ENCODE assay signal across 9 mouse cellular contexts in the genomic region with DNA sequence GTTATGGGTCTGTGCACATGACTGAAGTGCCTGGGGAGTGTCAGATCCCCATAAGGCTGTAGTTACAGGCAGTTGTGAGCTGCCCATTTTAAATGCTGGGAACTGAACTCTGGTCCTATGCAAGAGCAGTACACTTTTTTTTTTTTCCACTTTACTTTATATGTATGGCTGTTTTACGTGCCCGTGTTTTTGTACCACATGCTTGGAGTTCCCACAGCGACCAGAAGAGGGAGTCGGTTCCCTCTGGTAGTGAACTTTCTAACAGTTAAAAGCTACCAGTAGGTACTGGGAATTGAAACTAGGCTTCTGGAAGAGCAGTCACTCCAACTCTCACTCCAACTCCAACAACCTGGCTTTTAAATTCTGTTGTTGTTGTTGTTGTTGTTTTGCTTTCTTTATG. TPM values are rescaled to one million over a fixed set of nuclear protein-coding genes. Genes with fewer than 3 reads are reported as not detected.
DNase-seq lines count a peak whose midpoint lies in the region; ATAC-seq and TF ChIP-seq lines count a peak whose summit lies in the region.
"Had no signal": no experiment of that assay in that cellular context is flagged by ENCODE, and none has a peak within 500 bp of the region (broad histone marks: within the 10 kb centered on the region; RNA-seq: fewer than 3 reads in every experiment).

No protein-coding gene starts in this region.

- no peak overlapping the region for H3K9ac ChIP-seq in embryonic facial prominence, embryonic 15.5 days
- H3K9ac ChIP-seq in hindbrain, embryonic 16.5 days (ENCODE audit: low read depth, low read length): no peak overlapping the region
- peak overlapping the region; percentile 94; the same call in 1 of the 2 replicates for H3K9ac ChIP-seq in liver, embryonic 13.5 days
- H3K9ac ChIP-seq in neural tube, embryonic 13.5 days: 0 out of 2 replicates have a peak overlapping the region, but pooled peaks have one; percentile 83

- H3K4me1 ChIP-seq in embryonic facial prominence, embryonic 15.5 days: peaks cover 15% of the 10 kb centered on the region
- peaks cover 12% of the 10 kb centered on the region for H3K4me1 ChIP-seq in hindbrain, embryonic 16.5 days (ENCODE audit: control insufficient read depth, insufficient read depth, low read depth, low read length)
- H3K4me1 ChIP-seq in liver, embryonic 13.5 days (replicated peaks): peaks cover 18% of the 10 kb centered on the region
- H3K4me1 ChIP-seq in neural tube, embryonic 13.5 days (replicated peaks): peaks cover 13% of the 10 kb centered on the region

- no peaks in the 10 kb centered on the region for H3K9me3 ChIP-seq in embryonic facial prominence, embryonic 15.5 days (replicated peaks)
- no peaks in the 10 kb centered on the region for H3K9me3 ChIP-seq in hindbrain, embryonic 16.5 days (ENCODE audit: control insufficient read depth, low read length)
- H3K9me3 ChIP-seq in liver, embryonic 13.5 days (replicated peaks): no peaks in the 10 kb centered on the region
- H3K9me3 ChIP-seq in neural tube, embryonic 13.5 days: no peaks in the 10 kb centered on the region
- H3K9me3 ChIP-seq: megakaryocyte, embryonic 14.5 days had no signal

- intact Hi-C loops in gastrocnemius, adult 2 months (cut with DNase I): no loop called here
- intact Hi-C loops in gastrocnemius, postnatal 36 days (cut with DNase I): loop anchor here (2.0 kb wide), 1 partner anchor 22 kb away; no protein-coding TSS in a partner anchor

- peak; percentile 42 for DNase-seq in gastrocnemius, adult 2 months
- DNase-seq in gastrocnemius, postnatal 36 days: no peak
- DNase-seq in T-cell, adult 2 months (ENCODE audit: low spot score): peak; percentile 71
- peak; percentile 51 for DNase-seq in liver, embryonic 13.5 days
- no peak for DNase-seq in ovary, postnatal 36 days (ENCODE audit: low spot score)

- ATAC-seq in embryonic facial prominence, embryonic 15.5 days (ENCODE audit: insufficient number of reproducible peaks, low FRiP score, low TSS enrichment, low read depth): no peak
- no peak for ATAC-seq in hindbrain, embryonic 16.5 days
- ATAC-seq in liver, embryonic 13.5 days (ENCODE audit: low read depth): no peak
- no peak for ATAC-seq in neural tube, embryonic 13.5 days (ENCODE audit: low read depth)

- peak overlapping the region; percentile 75; the same call in 1 of the 2 replicates for H3K4me2 ChIP-seq in embryonic facial prominence, embryonic 15.5 days (replicated peaks)
- peak overlapping the region; percentile 79; the same call in 1 of the 2 replicates for H3K4me2 ChIP-seq in hindbrain, embryonic 16.5 days (ENCODE audit: low read length)
- peak overlapping the region; percentile 84 for H3K4me2 ChIP-seq in liver, embryonic 13.5 days
- H3K4me2 ChIP-seq in neural tube, embryonic 13.5 days: peak overlapping the region; percentile 85

- H3K4me3 ChIP-seq in gastrocnemius, adult 2 months: no peak overlapping the region
- H3K4me3 ChIP-seq in embryonic facial prominence, embryonic 15.5 days (replicated peaks): peak overlapping the region; percentile 90; the same call in 1 of the 2 replicates
- H3K4me3 ChIP-seq in hindbrain, embryonic 16.5 days (ENCODE audit: low read length): no peak overlapping the region; the same call in 1 of the 2 replicates
- peak overlapping the region; percentile 91 for H3K4me3 ChIP-seq in liver, embryonic 13.5 days (replicated peaks)
- H3K4me3 ChIP-seq in neural tube, embryonic 13.5 days: peak overlapping the region; percentile 91

- peak; percentile 64 for TF ChIP-seq CTCF in gastrocnemius, adult 2 months (IDR thresholded peaks at IDR 0.05)

- H3K27me3 ChIP-seq in embryonic facial prominence, embryonic 15.5 days: no peaks in the 10 kb centered on the region
- H3K27me3 ChIP-seq in hindbrain, embryonic 16.5 days (replicated peaks; ENCODE audit: control insufficient read depth, insufficient read depth, low read length): no peaks in the 10 kb centered on the region
- no peaks in the 10 kb centered on the region for H3K27me3 ChIP-seq in liver, embryonic 13.5 days
- no peaks in the 10 kb centered on the region for H3K27me3 ChIP-seq in neural tube, embryonic 13.5 days

- H3K27ac ChIP-seq in gastrocnemius, adult 2 months: peak overlapping the region; percentile 92; the same call in 1 of the 2 replicates
- H3K27ac ChIP-seq in embryonic facial prominence, embryonic 15.5 days (replicated peaks): peak overlapping the region; percentile 11; the same call in 1 of the 2 replicates
- no peak overlapping the region for H3K27ac ChIP-seq in hindbrain, embryonic 16.5 days (ENCODE audit: low read depth, low read length)
- peak overlapping the region; percentile 79 for H3K27ac ChIP-seq in liver, embryonic 13.5 days
- H3K27ac ChIP-seq in neural tube, embryonic 13.5 days (replicated peaks): no peak overlapping the region

- peaks cover 30% of the 10 kb centered on the region for H3K36me3 ChIP-seq in embryonic facial prominence, embryonic 15.5 days
- peaks cover 16% of the 10 kb centered on the region for H3K36me3 ChIP-seq in hindbrain, embryonic 16.5 days (ENCODE audit: control insufficient read depth, insufficient read depth, low read length)
- peaks cover 30% of the 10 kb centered on the region for H3K36me3 ChIP-seq in liver, embryonic 13.5 days
- peaks cover 24% of the 10 kb centered on the region for H3K36me3 ChIP-seq in neural tube, embryonic 13.5 days

- 33% methylated on average over 4 of the region's 4 CpGs for WGBS in embryonic facial prominence, embryonic 15.5 days
- WGBS in hindbrain, embryonic 16.5 days: 29% methylated on average over 4 of the region's 4 CpGs
- 21% methylated on average over 4 of the region's 4 CpGs for WGBS in liver, embryonic 13.5 days (ENCODE audit: insufficient replicate concordance)
- 26% methylated on average over 4 of the region's 4 CpGs for WGBS in neural tube, embryonic 13.5 days

RNA-seq across cellular contexts. Expression of gene Uck1, which starts 0.7 kb away (rescaled TPM):
- total RNA-seq in gastrocnemius, adult 2 months (2021): 10 to 100 TPM in 1 of 2 experiments, 1 to 10 TPM in 1; 9.8 to 12.9 TPM
- total RNA-seq in gastrocnemius, postnatal 36 days (2021): 10 to 100 TPM in 1 of 2 experiments, 1 to 10 TPM in 1; 8.1 to 11.6 TPM
- polyA plus RNA-seq in embryonic facial prominence, embryonic 15.5 days (2015; fragmentation: Nextera tagmentation; extraction: Ambion mirVana): 66.9 and 67.1 TPM in 2 replicates
- polyA plus RNA-seq in hindbrain, embryonic 16.5 days (2015; fragmentation: Nextera tagmentation; extraction: Ambion mirVana): 99.1 and 101 TPM in 2 replicates
- 28.0 and 30.1 TPM in 2 replicates for polyA plus RNA-seq in liver, embryonic 13.5 days (2015; fragmentation: Nextera tagmentation; extraction: Ambion mirVana)
- polyA plus RNA-seq in neural tube, embryonic 13.5 days (2015; fragmentation: Nextera tagmentation; extraction: Ambion mirVana): 68.3 and 75.5 TPM in 2 replicates

RNA-seq across cellular contexts. Expression of gene Pomt1, which starts 24.2 kb away (rescaled TPM):
- 10 to 100 TPM; 11.5 TPM for total RNA-seq in gastrocnemius, adult 2 months (2021)
- total RNA-seq in gastrocnemius, postnatal 36 days (2021): 10 to 100 TPM; 12.0 to 12.2 TPM
- 25.1 and 26.3 TPM in 2 replicates for polyA plus RNA-seq in embryonic facial prominence, embryonic 15.5 days (2015; fragmentation: Nextera tagmentation; extraction: Ambion mirVana)
- 32.6 and 34.1 TPM in 2 replicates for polyA plus RNA-seq in hindbrain, embryonic 16.5 days (2015; fragmentation: Nextera tagmentation; extraction: Ambion mirVana)
- 15.4 and 15.6 TPM in 2 replicates for polyA plus RNA-seq in liver, embryonic 13.5 days (2015; fragmentation: Nextera tagmentation; extraction: Ambion mirVana)
- polyA plus RNA-seq in neural tube, embryonic 13.5 days (2015; fragmentation: Nextera tagmentation; extraction: Ambion mirVana): 25.8 and 25.9 TPM in 2 replicates

RNA-seq across cellular contexts. Expression of gene Golga2, which starts 26.5 kb away (rescaled TPM):
- total RNA-seq in gastrocnemius, adult 2 months (2021): 10 to 100 TPM; 56.0 to 62.9 TPM
- 10 to 100 TPM; 54.1 to 54.7 TPM for total RNA-seq in gastrocnemius, postnatal 36 days (2021)
- polyA plus RNA-seq in embryonic facial prominence, embryonic 15.5 days (2015; fragmentation: Nextera tagmentation; extraction: Ambion mirVana): 31.6 and 33.9 TPM in 2 replicates
- 25.5 and 30.1 TPM in 2 replicates for polyA plus RNA-seq in hindbrain, embryonic 16.5 days (2015; fragmentation: Nextera tagmentation; extraction: Ambion mirVana)
- polyA plus RNA-seq in liver, embryonic 13.5 days (2015; fragmentation: Nextera tagmentation; extraction: Ambion mirVana): 7.4 and 8.7 TPM in 2 replicates
- 27.8 and 30.0 TPM in 2 replicates for polyA plus RNA-seq in neural tube, embryonic 13.5 days (2015; fragmentation: Nextera tagmentation; extraction: Ambion mirVana)

RNA-seq across cellular contexts. Expression of gene Swi5, which starts 27.2 kb away (rescaled TPM):
- 100 to 1,000 TPM; 118 to 175 TPM for total RNA-seq in gastrocnemius, adult 2 months (2021)
- 100 to 1,000 TPM in 1 of 2 experiments, 10 to 100 TPM in 1; 97.6 to 126 TPM for total RNA-seq in gastrocnemius, postnatal 36 days (2021)
- polyA plus RNA-seq in embryonic facial prominence, embryonic 15.5 days (2015; fragmentation: Nextera tagmentation; extraction: Ambion mirVana): 450 and 462 TPM in 2 replicates
- 378 and 447 TPM in 2 replicates for polyA plus RNA-seq in hindbrain, embryonic 16.5 days (2015; fragmentation: Nextera tagmentation; extraction: Ambion mirVana)
- polyA plus RNA-seq in liver, embryonic 13.5 days (2015; fragmentation: Nextera tagmentation; extraction: Ambion mirVana): 218 and 237 TPM in 2 replicates
- polyA plus RNA-seq in neural tube, embryonic 13.5 days (2015; fragmentation: Nextera tagmentation; extraction: Ambion mirVana): 432 and 483 TPM in 2 replicates

Comparison
In these comparisons a context has a peak if more than half of its experiments do, and no peak if none do; other contexts are left out.
1. DNase-seq: peak in gastrocnemius, adult 2 months (single experiment), T-cell, adult 2 months (single experiment) and liver, embryonic 13.5 days (single experiment); none in gastrocnemius, postnatal 36 days (0 of 2) and ovary, postnatal 36 days (single experiment).
2. H3K27ac ChIP-seq: peak in gastrocnemius, adult 2 months (single experiment), embryonic facial prominence, embryonic 15.5 days (single experiment) and liver, embryonic 13.5 days (single experiment); none in hindbrain, embryonic 16.5 days (single experiment) and neural tube, embryonic 13.5 days (single experiment).
3. H3K4me3 ChIP-seq: peak in embryonic facial prominence, embryonic 15.5 days (single experiment), liver, embryonic 13.5 days (single experiment) and neural tube, embryonic 13.5 days (single experiment); none in gastrocnemius, adult 2 months (single experiment) and hindbrain, embryonic 16.5 days (single experiment).
4. H3K9ac ChIP-seq: peak in liver, embryonic 13.5 days (single experiment) and neural tube, embryonic 13.5 days (single experiment); none in embryonic facial prominence, embryonic 15.5 days (single experiment) and hindbrain, embryonic 16.5 days (single experiment).
5. Peak in every context shown above with its lines, with median percentiles within 50 percentile points of each other: H3K4me2 ChIP-seq.